Mouse (Mus musculus) embryonic facial prominence, embryonic 10.5 days (tissue): ENCODE measurements around the gene Sost. TPM values are rescaled to one million over a fixed set of nuclear protein-coding genes. Genes with fewer than 3 reads are reported as not detected.

Source experiments
- DNase-seq: peaks from one replicate; pipeline ENCODE4 v3.0.0-alpha.2; 2017; ENCODE audit warnings: low spot score
- H3K27ac ChIP-seq: fragments of 300-500 bp; sonication (generic); replicated peaks from 2 replicates; pipeline ENCODE4 v1.5.1; 2016; ENCODE audit warnings: mild to moderate bottlenecking
- H3K27me3 ChIP-seq: fragments of 300-500 bp; sonication (generic); replicated peaks from 2 replicates; pipeline ENCODE4 v1.6.1; 2016; ENCODE audit warnings: low read depth, mild to moderate bottlenecking; ENCODE audit not compliant: poor library complexity, severe bottlenecking
- H3K36me3 ChIP-seq: fragments of 300-500 bp; sonication (generic); replicated peaks from 2 replicates; pipeline ENCODE4 v1.6.1; 2016; ENCODE audit warnings: mild to moderate bottlenecking, moderate library complexity
- H3K4me1 ChIP-seq: fragments of 300-500 bp; sonication (generic); 2 replicates; pipeline ENCODE4 v1.6.1; 2016
- H3K4me3 ChIP-seq: fragments of 300-500 bp; sonication (generic); 2 replicates; pipeline ENCODE4 v1.5.1; 2016; ENCODE audit warnings: mild to moderate bottlenecking, moderate library complexity
- H3K9me3 ChIP-seq: fragments of 300-500 bp; sonication (generic); 2 replicates; pipeline ENCODE4 v1.6.1; 2016; ENCODE audit warnings: mild to moderate bottlenecking
- WGBS: fragments of 180-500 bp; shearing (Covaris S2); methylation state at CpG from one replicate; pipeline ENCODE4 v1.1.7; 2016; 5-methylcytosine and 5-hydroxymethylcytosine counted together
- polyA plus RNA-seq: library from polyadenylated mRNA; unstranded; fragments of >200 nt; fragmentation: Nextera tagmentation; extraction: Ambion mirVana; gene quantifications from 2 replicates; pipeline ENCODE4 v1.2.1, GENCODE M21; 2016

The Sost gene
- 0.20 and 0.30 TPM in 2 replicates for polyA plus RNA-seq

DNA sequence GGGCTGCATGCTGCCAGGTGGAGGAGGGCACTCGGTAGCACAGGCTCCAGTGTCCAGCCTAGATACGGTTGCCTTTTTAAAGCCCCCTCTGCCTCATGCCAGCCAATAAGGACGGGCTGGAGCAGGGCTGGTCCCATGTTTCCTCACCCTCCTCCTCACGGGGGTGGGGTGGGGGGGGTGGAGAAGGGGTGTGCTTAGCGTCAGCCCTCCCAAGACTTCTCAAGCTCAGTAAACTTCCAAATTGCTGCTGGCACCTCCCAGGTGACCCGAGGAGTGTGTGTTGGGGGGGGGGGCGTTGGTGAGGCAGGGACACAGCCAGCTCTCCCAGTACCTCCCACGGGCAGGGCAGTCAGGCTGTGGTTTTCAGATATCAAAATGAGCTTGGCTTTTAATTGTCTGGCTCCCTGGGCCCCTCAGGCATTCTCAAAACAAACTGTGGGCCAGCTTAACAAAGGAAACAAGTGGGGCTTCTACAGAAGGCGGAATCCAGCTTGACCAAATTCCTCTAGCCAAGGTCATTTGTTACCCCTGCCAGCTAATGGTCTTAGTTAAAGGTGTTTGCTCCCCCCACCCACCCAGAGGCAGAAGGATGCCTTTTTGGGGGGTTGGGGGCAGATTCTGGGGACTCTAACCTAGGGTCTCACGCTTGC lies at the start of gene Sost:
TSS of gene Sost (minus strand) at position 51 of the 650 bp plus-strand sequence.
- Histone ChIP-seq H3K4me1 (peaks cover 67% of the 10 kb centered on the region), H3K27me3 (peaks cover 65% of the 10 kb centered on the region)

DNA sequence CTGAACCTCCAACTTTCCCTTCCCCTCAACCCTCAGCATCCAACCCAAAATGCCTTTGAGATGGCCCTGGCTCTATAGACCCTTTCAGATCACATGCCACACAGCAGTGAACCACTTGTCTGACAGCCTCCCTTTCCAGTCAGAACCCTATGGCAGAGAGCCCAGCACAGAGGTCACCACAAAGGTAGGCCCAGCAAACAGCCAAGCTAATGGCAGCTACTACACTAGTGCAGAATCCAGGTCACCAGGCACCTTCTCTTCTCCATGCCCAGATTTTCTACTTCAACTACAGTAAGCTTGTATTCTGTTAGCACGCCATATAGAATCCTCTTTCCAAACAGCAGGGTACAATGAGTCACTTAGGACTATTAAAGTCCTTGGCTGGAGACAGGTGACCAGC lies 49.3 kb upstream of the Sost start:
- no peaks in the 10 kb centered on the region for H3K9me3 ChIP-seq
- H3K4me3 ChIP-seq = no peak overlapping the region
- H3K4me1 ChIP-seq = peaks cover 6% of the 10 kb centered on the region; the same call in 1 of the 2 replicates
- H3K36me3 ChIP-seq = peaks cover 61% of the 10 kb centered on the region
- no peaks in the 10 kb centered on the region for H3K27me3 ChIP-seq
- WGBS = 95% methylated on average over 1 of the region's 1 CpGs
- no peak for DNase-seq
- H3K27ac ChIP-seq = no peak overlapping the region

More for the DNA sequence above, at the start of gene Sost:
- H3K4me3 ChIP-seq = 0 out of 2 replicates have a peak within 1 kb of the TSS, but pooled peaks have one; percentile 9
- WGBS = 21% methylated on average over 10 of the region's 10 CpGs
- peak within 1 kb of the TSS; percentile 63; the same call in 1 of the 2 replicates for H3K27ac ChIP-seq
- no peaks in the 10 kb centered on the region for H3K9me3 ChIP-seq
- no peaks in the 10 kb centered on the region for H3K36me3 ChIP-seq
- DNase-seq = no peak

DNA sequence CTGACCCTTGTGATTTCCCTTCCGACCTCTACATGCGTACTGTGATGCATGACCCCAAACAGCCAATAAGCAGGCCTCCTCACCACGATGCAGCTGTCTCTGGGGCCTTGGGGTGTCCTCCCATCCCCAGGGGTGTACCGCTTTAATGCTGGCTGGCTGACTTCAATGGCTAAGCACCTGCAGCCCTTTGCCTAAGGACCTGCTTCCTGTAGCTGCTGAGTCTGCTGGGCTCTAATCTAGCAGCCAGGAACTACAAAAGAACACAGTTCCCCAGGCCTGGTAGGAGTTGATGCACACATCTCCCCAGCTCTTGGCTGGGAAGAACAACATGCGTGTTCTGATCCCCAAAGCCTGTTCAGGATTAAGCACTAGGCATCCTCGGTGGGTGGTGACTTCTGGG lies 48.7 kb upstream of the Sost start:
- H3K27ac ChIP-seq = no peak overlapping the region

DNA sequence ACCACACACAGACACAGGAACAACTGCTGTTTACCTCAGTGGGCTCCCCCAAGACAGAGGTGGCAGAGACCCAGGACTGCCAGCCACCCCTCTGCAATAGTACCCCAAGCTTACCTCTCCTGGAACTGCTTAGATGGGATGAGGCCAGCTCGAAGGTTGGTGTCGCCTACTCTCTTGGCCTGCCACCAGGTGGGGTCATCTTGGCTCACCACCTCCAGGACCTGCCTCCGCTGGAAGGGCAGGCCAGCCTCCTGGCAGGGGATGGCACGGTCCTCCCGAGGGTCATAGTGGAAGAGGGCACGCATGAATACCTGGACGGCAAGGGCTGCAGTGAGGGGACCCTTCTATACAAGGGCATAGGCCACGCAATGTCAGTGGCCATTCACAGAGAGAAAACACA lies 46.4 kb upstream of the Sost start:
- no peak overlapping the region for H3K4me3 ChIP-seq
- DNase-seq = no peak
- no peak overlapping the region for H3K27ac ChIP-seq
- WGBS = 90% methylated on average over 8 of the region's 8 CpGs
- H3K4me1 ChIP-seq = peaks cover 16% of the 10 kb centered on the region; the same call in 1 of the 2 replicates
- H3K27me3 ChIP-seq = no peaks in the 10 kb centered on the region
- peaks cover 75% of the 10 kb centered on the region for H3K36me3 ChIP-seq
- H3K9me3 ChIP-seq = no peaks in the 10 kb centered on the region

More for the DNA sequence above, 48.7 kb upstream of the Sost start:
- no peak overlapping the region for H3K4me3 ChIP-seq
- H3K4me1 ChIP-seq = peaks cover 10% of the 10 kb centered on the region; the same call in 1 of the 2 replicates
- no peaks in the 10 kb centered on the region for H3K27me3 ChIP-seq
- DNase-seq = no peak
- H3K9me3 ChIP-seq = no peaks in the 10 kb centered on the region
- WGBS = 63% methylated on average over 6 of the region's 6 CpGs
- H3K36me3 ChIP-seq = peaks cover 67% of the 10 kb centered on the region

DNA sequence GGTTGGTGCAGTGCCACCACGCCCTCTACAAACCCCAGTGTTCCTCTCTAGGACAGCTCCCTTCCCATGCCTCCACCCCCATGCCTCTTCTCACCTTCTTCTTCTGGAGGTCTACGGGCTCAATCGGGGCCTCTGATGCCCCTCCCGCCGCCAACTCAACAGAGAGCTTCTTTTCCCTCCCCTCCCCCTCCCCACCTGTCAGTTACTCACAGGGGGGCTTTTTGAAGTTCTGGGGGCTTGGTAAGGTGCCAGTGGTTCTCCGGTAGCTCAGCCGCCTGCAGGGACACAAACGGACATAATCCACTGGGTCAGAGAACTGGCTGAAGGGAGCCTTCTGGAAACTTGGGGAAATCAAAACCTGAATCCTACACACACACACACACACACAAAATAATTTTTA lies 44.7 kb upstream of the Sost start:
- DNase-seq = no peak
- Histone ChIP-seq H3K9me3 (no peaks in the 10 kb centered on the region), H3K4me3 (no peak overlapping the region), H3K36me3 (peaks cover 75% of the 10 kb centered on the region), H3K27me3 (no peaks in the 10 kb centered on the region), H3K27ac (no peak overlapping the region), H3K4me1 (peaks cover 18% of the 10 kb centered on the region)
- 85% methylated on average over 8 of the region's 8 CpGs for WGBS

DNA sequence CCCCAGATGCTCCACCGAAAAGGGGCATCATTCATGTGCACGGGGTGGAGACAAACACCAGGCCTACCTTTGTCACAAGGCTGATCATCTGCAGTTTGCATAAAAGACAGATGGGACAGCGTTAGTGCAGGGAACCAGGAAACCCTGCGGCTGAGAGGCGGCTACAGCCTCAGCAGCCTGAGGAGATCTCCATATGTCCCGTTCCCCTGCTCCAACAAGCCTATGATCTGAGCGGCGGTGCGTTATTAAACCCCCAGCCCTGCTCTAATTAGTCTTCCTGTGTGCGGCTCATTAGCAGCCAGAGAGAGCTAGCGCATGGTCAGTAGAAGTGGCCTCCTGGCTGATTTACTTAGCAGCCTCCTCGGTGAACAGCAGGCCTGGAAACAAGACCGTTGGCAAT lies 43.3 kb upstream of the Sost start:
- Histone ChIP-seq H3K4me1 (peaks cover 17% of the 10 kb centered on the region), H3K9me3 (no peaks in the 10 kb centered on the region), H3K36me3 (peaks cover 72% of the 10 kb centered on the region), H3K27ac (0 out of 2 replicates have a peak overlapping the region, but pooled peaks have one; percentile 32), H3K27me3 (no peaks in the 10 kb centered on the region), H3K4me3 (no peak overlapping the region)
- WGBS = 76% methylated on average over 13 of the region's 13 CpGs
- no peak for DNase-seq

DNA sequence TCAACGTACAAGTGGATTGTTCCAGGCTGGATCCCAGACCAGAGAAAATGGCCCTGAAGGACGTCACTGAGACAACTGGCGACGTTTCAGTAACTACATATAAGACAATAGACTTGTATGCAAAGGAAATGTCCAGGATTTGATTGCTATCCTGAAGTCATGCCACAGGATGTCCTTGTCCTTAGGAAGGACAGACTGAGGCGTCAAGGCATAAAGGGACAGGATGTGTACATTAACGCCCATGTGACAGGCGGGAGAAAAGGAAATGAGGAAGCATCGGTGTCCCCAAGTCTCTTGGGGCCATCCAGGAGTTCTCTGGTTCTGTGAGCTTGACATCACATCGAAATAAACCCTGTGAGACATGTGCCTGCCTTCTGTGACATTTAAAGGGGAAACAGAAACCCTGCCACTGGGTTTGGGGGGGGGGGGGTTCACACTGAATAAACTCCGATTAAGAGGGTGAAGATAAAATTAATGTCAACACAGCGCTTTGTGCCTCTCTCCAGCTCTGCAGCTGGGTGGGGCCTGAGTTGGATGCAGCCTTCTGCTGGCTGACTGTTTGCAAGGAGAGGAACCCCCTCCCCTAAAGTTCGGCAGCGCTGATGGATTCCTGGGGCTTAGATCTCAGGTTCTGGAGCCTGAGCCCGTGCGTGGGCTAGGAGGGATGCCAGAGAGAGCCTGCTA lies 42.3 kb upstream of the Sost start:
- 85% methylated on average over 15 of the region's 15 CpGs for WGBS
- DNase-seq = no peak
- Histone ChIP-seq H3K27me3 (no peaks in the 10 kb centered on the region), H3K4me1 (peaks cover 17% of the 10 kb centered on the region), H3K4me3 (no peak overlapping the region), H3K9me3 (no peaks in the 10 kb centered on the region), H3K36me3 (peaks cover 79% of the 10 kb centered on the region), H3K27ac (no peak overlapping the region)

DNA sequence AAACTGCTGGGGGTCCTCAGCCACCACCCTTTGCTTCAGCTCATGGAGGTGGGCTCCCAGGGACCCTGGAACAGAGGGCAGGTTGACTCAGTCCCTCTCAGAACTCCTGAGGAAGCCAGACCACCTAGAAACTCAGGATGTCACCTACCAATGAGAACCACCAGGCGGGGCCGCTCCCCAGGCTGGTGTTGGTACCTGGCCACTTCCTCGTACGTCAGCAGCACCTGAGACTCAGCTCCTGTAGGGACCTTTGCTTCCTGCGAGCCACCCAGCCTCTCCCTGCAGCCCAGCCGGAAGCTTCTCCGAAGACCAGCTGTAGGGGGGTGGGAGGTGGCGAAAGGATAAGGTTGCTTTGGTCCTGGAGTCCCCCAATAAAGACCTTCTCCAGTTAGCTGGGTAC lies 41.6 kb upstream of the Sost start:
- peaks cover 79% of the 10 kb centered on the region for H3K36me3 ChIP-seq
- no peak overlapping the region for H3K27ac ChIP-seq
- DNase-seq = no peak
- no peak overlapping the region for H3K4me3 ChIP-seq
- H3K27me3 ChIP-seq = no peaks in the 10 kb centered on the region
- 92% methylated on average over 8 of the region's 8 CpGs for WGBS
- H3K9me3 ChIP-seq = no peaks in the 10 kb centered on the region
- H3K4me1 ChIP-seq = peaks cover 17% of the 10 kb centered on the region

DNA sequence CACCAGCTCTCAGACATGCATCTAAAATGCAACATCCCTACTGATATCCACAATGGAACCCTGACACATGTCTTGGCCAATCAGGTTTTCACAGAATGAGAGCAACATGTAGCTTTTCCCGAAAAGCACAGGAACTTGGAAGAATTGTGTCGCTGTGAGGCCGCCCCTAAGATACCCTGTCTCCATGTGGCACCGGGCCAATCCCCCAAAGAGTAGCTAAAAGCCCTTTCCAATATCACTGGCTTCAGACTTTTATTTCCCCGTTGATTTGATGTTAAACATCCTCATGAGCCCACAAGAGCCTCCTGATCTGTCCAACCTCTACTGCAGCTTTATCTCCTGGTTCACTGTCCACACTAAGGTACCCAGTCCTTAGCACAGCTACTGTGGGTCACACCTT lies 39.9 kb upstream of the Sost start:
- Histone ChIP-seq H3K4me1 (peaks cover 17% of the 10 kb centered on the region), H3K27me3 (no peaks in the 10 kb centered on the region), H3K36me3 (peaks cover 67% of the 10 kb centered on the region), H3K9me3 (no peaks in the 10 kb centered on the region), H3K27ac (no peak overlapping the region), H3K4me3 (no peak overlapping the region)
- DNase-seq = no peak
- WGBS = 87% methylated on average over 5 of the region's 5 CpGs

DNA sequence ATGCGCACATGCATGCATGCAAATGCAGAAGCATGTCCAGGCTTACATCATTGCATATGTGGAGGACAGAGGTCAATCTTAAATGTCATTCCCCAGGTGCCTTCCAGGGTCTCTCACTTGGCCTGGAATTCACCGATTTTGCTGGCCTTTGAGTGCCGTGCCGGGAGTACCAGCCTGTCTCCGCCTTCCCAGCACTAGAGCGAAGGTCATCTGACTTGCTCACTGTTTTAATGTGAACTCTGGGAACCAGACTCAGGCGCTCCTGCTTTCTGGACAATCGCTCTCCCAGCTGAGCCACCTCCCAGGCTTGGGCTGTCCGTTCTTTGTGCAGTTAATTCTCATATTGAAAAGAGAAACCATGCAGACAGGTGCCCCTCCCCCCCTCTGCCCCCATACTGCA lies 39.5 kb upstream of the Sost start:
- Histone ChIP-seq H3K27ac (no peak overlapping the region), H3K36me3 (peaks cover 67% of the 10 kb centered on the region)
- 79% methylated on average over 9 of the region's 9 CpGs for WGBS

DNA sequence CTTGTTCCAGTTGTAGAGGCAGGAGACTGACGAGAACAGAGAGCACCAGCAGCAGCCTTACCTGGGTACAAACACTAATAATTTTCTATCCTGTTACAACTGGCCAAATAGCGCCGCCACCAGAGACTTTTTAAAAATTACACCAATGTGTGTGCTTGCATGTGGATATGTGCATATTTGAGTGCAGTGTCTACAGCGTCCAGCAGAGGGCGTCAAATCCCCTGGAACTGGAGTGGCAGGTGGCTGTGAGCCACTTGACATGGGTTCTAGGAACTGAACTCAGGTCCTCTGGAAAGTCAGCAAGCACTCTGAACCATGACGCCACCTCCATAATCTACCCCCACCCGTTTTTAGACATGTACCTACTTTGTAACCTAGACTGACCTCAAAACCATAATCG lies 37.4 kb upstream of the Sost start:
- H3K27ac ChIP-seq = no peak overlapping the region
- H3K4me1 ChIP-seq = peaks cover 18% of the 10 kb centered on the region
- WGBS = 90% methylated on average over 8 of the region's 8 CpGs
- peaks cover 61% of the 10 kb centered on the region for H3K36me3 ChIP-seq
- H3K27me3 ChIP-seq = no peaks in the 10 kb centered on the region
- no peaks in the 10 kb centered on the region for H3K9me3 ChIP-seq
- no peak for DNase-seq
- no peak overlapping the region for H3K4me3 ChIP-seq

More for the DNA sequence above, 39.5 kb upstream of the Sost start:
- Histone ChIP-seq H3K9me3 (no peaks in the 10 kb centered on the region), H3K4me3 (no peak overlapping the region), H3K27me3 (no peaks in the 10 kb centered on the region), H3K4me1 (peaks cover 17% of the 10 kb centered on the region)
- DNase-seq = no peak

DNA sequence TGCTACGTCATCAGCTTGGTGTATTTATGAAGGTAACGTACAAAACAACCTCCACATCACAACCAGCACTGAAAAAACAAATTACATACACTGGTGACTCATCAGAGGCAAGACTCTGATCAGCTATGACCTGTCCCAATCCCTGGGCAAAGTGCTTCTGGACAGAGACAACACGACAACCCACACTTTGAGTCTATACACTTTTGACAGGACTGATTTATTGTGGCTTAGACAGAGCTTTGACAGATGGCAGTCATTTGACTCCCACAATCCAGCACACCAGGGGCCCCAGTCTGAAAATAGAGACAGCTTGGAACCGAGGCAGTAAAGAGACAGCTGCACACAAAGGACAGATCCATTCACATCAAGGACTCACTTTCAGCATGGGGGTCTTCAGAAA lies 32.7 kb upstream of the Sost start:
- H3K27ac ChIP-seq = no peak overlapping the region
- 70% methylated on average over 4 of the region's 4 CpGs for WGBS
- DNase-seq = no peak

DNA sequence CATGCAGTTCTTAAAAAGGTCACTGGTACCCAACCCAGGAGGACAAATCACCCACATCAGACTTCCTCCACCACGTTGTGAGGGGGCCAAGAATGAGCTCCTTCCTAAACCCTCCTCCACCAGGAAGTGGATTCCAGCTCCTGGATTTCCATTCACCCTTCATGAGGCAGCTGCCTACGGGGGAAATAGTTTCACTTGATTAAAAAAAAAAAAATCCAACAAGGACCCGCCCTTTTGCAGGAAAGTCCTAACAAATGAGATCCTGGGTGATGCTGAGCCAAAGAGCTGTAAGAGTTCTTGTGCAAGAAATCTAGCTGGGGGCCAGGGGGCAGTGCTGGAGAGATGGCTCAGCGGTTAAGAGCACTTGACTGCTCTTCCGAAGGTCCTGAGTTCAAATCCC lies 31.4 kb upstream of the Sost start:
- no peak for DNase-seq
- no peaks in the 10 kb centered on the region for H3K27me3 ChIP-seq
- no peak overlapping the region for H3K27ac ChIP-seq
- no peaks in the 10 kb centered on the region for H3K9me3 ChIP-seq
- peaks cover 16% of the 10 kb centered on the region for H3K36me3 ChIP-seq
- H3K4me3 ChIP-seq = no peak overlapping the region
- 55% methylated on average over 5 of the region's 5 CpGs for WGBS
- H3K4me1 ChIP-seq = peaks cover 18% of the 10 kb centered on the region

More for the DNA sequence above, 32.7 kb upstream of the Sost start:
- no peaks in the 10 kb centered on the region for H3K27me3 ChIP-seq
- H3K4me3 ChIP-seq = no peak overlapping the region
- no peaks in the 10 kb centered on the region for H3K9me3 ChIP-seq
- peaks cover 25% of the 10 kb centered on the region for H3K36me3 ChIP-seq
- H3K4me1 ChIP-seq = peaks cover 14% of the 10 kb centered on the region
